Mouse (Mus musculus): Measurements from ENCODE around the gene B4galnt3.

Gene B4galnt3

DNA sequence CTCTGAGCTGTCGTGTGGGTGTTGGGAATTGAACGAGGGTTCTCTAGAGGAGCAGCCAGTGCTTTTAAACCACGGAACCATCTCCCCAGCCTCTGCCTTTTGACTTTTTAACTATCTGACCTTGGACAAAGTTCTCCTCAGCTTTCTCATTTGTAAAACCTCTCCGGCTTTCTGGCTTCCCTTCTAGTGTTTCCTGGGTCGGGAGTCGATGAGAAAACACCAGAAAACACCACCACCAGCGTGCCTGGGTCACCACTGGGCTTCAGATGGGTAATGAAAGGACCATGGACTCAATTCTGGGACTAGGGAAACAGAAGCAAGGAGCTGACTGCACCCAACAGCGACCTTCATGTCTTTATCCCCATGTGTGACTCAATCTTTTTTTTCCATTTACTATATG is 20.2 kb downstream of the B4galnt3 start:
- no peak for DNase-seq (ENCODE audit: low spot score)

DNA sequence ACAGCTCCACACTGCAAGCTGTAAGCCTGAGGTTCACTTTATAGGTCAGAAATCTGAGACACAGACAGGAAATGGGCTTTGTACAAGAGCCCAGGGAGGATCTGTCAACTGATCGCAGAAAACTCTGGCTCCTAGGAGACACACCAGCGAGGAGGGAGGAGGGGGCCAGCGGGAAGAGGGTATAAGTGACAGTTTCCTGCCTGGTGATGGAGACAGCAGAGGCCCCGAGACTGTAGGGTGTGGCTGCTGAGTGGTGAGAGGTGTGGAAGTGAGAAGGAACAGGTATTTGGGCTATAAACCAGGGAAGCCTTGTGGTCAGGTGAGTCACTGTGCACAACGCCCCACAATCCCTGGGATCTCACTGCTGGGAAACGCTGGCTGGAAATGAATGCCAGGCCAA is 30.2 kb downstream of the B4galnt3 start:
- no peak for DNase-seq (ENCODE audit: low spot score)

DNA sequence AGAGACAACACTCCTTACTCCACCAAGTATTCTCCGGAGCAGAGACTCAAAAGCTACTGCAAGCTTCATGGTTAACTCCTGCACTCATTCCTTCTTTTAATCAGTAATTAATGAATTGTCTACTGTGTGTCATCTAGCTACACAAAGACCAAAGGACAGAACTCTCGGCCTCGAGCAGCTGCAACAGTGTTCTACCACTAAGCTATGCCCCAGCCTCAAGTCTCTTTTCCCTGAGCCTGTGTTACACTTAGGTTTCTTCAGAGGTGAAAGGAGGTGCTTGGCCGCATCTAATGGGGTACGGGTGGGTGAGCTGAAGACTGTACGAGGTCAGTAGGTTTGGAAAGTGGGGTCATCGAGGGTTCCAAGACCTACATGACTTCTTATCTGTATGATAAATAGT is 30.8 kb downstream of the B4galnt3 start:
- DNase-seq (ENCODE audit: low spot score) = no peak

DNA sequence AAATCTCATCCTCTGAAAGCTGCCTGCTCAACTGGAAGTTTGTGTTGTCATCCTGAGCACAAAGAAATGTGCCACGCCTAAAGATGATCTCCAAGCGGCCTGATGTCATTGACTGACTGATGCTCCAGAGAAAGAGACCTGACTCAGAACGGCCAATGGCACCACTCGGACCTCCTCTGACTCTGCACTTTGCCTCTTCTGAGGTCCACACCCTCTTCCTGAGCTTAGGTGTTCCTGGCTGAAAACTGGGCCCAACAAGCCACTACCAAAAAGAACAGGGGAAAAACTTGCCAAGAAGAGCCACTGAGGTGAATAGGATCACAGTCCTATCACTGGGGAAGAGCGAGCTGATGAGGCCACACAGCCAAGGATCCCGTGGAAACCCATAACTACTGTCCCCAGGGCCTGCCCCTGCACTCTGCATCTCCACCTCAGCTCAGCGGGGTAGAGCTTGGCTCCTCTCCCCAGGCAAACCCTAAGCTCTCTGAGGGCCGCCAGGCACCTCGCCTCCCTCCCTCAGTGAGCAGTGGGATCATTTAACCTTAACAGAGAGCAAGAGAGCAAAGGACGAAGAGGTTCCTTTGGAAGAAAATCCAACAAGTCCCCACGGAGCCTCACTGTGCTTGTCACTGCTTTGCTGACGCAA is 31.4 kb downstream of the B4galnt3 start:
- DNase-seq (ENCODE audit: low spot score) = no peak

DNA sequence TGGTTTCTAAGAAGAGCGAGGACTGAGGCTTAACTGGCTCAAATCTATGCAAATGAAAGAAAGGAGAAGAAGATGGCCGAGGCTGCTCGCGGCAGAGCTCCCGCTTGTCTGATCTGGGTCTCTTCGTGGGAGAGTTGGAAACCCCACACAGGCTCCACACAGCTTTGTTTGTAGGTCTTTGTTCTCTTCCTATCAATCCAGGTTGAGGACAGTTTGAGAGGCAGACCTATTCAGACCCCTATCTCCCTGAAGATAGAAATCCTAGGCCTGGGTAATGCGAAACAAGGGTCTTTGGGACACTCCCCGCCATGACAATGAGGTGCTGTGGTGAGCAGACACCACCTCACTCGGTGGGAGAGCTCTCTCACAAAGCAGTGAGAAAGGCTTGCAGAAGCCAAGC is 34.9 kb downstream of the B4galnt3 start:
- DNase-seq (ENCODE audit: low spot score) = no peak

DNA sequence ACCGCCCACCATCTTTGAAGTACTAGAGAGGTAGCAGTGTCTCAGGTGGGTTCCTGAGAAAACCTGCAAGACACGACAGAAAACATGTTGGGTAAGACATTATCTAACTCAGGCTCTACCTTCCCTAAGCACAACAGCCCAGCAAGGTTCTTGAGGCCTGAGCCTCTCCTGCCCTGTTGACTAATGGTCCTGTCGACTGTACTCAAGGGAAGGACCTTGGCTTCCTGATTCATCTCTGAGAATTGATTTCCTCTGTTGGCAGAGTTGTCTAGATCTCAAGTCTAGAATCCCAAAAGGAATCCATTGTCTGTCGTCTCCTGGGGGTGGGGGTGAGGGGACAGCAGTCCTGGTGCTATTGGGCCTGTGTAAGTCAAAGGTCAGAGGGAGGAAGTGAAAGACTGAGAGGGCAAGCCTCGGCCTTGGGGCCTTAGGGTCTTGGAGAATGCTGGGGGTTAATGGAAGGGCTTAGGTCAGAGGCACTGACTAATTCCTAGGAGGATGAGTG is 37.9 kb downstream of the B4galnt3 start:
- no peak for DNase-seq (ENCODE audit: low spot score)

DNA sequence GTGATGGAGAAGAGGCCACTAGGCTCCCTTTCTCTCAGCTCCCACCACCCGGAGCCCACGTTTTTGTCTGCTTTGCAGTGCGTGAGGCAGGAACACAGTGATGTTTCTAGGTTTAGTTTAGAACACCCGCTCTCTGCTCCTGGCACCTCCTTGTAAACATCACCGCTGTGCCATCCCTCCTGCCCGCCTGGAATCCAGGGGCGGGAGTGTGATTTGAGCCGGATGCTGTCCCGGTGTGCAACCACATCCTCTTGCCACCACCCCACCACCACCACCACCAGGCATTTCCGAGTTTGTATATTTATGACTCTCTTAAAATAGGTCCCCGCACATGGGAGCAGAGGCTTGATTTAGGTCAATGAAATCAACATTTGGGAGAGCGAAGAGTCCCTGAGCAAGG is 38.7 kb downstream of the B4galnt3 start:
- DNase-seq (ENCODE audit: low spot score) = no peak

DNA sequence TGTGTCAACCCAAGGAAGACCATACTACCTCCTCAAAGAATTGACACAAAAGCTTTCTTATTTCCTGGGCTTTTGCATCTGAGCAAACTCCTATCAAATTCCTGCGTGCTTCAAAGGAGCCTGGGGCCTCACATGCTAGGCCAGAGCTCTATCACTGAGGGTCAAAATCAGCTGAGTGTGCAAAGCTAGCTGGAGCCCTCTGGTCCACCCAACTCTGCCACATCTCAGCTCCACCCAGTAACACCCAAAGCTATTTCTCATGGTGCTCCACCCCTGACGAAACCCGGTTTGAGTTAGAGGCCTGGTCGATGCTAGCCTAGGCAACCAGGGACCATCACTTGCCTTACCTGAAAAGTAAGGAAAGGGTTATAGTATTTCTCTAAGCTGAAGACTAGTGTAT is 39.2 kb downstream of the B4galnt3 start:
- DNase-seq (ENCODE audit: low spot score) = no peak

DNA sequence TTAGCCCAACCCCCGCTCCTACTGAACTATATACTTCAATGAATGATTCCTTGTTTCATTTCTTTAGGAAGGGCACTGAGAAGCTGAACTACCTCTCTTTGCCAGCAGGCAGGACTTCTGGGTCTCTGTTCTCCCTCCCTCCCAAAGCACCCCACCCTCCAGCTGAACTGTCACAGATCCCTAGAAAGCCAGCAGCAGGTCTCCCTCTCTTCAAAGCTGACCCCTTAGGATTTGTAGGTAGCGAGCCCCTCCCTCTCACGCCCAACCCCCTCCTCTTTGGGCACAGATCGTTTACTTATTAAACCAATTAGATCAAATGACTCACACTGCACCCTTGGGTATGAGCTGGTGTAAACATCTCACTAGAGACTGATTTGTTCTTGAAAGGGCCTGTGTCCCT is 39.7 kb downstream of the B4galnt3 start:
- DNase-seq (ENCODE audit: low spot score) = no peak

DNA sequence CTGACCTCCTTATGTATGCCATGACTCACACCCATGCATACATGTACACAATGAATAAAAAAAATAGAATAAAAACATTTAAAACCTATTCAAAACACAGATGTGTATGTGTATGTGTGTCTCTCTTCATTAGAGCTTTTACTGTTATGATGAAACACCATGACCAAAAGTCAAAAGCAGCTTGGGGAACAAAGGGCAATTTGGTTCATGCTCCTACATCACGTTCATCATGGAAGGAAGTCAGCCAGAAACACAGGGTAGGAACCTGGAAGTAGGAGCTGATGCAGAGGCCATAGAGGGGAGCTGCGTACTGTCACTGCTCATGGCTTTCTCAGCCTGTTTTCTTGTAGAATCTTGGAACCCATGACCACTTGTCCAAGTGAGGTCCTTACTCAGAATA is 41.6 kb downstream of the B4galnt3 start:
- DNase-seq (ENCODE audit: low spot score) = no peak

DNA sequence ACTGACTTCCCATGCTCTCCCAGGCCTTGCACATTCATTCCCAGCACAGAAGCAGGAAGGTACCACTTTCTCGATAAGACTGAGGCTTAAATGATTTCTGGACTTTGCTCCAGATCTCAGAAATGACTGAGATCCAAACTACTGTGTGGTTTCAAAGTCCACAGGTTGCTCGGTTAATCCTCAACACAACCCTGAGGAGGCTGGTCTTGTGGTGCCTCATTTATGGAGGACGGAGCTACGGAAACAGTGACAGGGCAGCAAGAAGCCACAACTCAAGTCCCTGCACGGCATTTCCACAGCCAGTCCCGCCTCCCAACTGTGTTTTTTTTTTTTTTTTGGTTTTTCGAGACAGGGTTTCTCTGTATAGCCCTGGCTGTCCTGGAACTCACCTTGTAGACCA is 43.3 kb downstream of the B4galnt3 start:
- DNase-seq (ENCODE audit: low spot score) = no peak

DNA sequence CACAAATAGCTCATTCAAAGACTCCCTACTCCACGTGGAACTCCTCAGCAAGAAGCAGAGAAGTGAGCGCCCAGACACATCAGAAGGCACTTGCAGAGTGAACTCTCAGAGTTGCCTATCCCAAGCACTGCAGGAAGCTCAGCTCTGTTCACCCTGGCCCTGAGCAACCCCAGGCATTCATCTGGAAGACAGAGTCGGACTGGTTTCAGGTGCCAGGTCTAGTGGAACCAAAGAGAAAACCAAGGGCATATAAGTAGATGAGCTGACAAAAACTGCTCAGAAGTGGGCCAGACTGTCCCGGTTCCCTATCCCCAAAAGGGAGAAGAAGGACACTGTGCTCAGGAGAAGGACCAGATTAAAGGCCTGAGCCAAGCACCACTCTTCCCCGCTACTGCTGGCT is 44.5 kb downstream of the B4galnt3 start:
- no peak for DNase-seq (ENCODE audit: low spot score)

DNA sequence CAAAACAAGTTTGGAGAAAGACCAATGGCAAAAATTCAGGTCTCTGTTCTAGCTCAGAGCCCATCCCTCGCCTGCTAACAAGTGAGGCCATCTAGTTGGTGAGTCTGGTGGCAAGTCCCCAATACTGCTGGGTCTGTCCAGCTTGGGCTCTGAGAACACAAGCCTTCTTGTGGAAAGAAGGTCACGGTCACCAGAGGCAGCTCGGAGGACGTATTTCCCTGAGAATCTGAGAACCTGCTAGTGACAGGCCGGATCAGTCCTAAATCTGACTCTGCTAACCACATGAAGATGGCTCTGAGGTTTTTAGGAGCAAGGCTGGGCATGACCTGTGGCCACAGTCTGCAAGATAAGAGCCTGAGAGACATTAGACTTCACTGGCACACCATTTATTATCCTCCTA is 47.7 kb downstream of the B4galnt3 start:
- no peak for DNase-seq (ENCODE audit: low spot score)

DNA sequence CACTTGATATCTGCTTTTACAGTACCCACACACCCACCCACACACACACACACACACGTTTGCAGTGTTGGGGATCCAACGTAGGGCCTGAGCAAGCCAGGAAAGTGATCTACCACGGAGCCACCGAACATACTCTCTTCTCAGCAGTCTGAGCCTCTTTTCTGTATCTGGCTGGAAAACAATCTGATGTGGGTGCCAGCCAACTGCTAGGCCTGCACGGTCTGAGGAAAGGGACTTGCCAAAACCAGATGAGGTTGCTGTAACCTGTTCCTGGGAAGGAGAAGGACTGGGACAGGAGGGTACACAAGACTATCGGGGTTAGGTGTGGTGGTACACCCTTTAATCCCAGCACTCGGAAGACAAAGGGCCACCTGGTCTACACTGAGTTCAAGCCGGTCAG is 51.1 kb downstream of the B4galnt3 start:
- no peak for DNase-seq (ENCODE audit: low spot score)

DNA sequence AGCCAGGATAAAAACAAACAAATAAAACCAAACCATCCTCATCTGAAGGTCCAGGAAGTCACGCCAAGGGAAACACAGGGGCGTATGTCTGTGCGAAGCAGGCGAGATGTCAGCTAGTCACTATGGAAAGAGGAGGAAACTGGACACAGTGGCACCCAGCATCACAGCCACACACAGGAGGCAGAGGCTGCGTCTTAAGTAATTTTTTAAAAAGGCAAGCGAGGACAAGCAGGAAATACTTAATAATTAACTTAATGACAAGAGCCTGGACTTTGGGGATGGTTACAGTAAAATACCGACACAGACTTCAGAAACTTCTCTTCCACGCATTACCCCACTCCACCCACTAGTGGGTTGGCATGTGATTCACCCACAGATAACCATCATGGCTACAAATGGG is 51.8 kb downstream of the B4galnt3 start:
- no peak for DNase-seq (ENCODE audit: low spot score)

DNA sequence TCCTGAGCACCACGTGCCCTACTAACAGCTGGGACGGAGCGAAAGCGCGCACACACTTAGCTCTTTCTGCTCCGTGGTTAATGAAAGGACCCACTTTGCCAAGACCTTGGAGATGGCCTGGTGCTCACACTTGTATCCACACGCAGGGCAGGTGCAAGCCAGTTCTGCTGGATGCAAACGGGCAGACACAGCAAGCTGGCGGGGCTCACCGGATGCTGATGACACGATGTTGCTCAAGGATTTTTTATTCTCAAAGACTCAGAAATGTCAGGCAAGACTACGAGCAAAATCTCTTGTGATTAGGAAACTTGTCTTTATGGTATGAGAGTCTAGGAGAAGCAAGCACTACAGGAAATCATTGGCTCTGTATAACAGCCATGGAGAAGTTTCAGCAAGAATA is 52.9 kb downstream of the B4galnt3 start:
- DNase-seq (ENCODE audit: low spot score) = no peak

DNA sequence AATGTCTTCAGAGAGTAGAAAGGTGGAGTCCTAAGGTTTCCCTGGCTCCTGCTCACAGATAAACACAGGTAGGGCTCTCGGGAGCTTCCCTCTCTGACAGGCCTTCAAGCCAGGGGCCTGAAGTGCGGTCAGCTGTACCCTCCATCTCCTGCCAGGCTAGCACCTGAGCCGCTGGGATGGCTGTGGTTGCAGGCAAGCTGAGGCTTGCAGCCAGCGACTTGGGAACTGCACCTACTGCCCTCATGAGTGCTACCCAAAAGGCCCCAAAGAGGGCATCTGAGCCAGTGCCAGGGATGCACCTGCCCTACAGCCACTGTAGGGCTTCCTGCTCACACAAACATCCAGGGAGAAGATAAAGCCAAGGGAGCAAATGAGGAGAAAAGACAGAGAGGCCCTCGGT is 53.9 kb downstream of the B4galnt3 start:
- DNase-seq (ENCODE audit: low spot score) = no peak

DNA sequence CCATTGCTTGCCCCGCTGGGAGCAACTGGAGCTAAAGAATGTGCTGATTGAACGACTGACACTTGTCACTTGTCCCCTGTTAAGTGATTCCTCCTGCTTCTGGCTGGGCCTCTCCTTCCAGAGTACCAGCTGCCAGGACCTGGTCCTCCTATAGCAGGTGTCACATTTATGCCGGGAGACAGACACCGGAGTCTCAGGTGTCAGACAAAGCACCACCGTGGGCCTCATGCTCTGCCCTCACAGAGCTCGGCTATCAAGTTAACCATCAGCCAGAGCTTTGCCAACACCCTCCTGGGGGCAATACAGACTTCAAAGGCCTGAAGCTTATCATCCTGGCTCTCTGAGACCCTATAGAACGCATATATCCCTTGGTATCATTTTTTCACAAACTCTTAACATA is 58.5 kb downstream of the B4galnt3 start:
- no peak for DNase-seq (ENCODE audit: low spot score)

DNA sequence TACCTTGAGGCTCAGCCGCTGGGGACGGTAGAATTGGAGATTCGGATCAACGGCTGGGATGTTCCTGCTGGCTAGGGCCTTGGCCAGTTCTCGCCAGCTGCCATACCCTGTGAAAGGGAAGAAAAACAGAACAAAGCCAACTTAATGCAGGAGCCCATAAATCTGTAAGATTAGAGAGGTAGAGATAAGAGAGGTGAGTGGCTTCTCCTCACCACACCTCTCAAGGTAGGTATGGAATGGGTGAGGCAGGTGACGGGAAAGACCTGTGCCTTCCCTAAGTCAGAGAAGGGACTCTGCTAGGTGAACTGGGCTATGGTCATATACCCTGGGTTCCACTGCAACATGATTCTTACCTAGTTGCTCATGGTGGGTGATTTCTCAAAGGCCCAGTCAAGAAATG is 61.5 kb downstream of the B4galnt3 start:
- no peak for DNase-seq (ENCODE audit: low spot score)

DNA sequence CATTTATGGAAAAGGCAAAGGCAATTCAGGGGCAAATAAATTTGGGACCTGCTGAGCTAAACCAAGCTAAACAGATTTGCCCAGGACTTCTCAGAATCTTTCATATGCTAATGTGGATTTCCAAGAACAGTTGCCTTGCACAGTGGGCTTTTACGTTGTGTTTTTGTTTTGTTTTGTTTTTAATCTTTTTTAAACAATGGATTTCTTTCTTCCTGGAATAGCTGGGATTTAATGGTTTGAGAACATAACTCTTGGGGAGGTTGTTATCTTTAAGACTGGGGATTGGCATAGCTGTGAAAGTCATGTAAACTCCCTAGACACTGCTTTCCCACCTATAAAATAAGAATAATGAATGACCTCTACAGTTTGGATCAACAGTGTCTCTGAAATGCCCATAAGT is 63.9 kb downstream of the B4galnt3 start:
- no peak for DNase-seq (ENCODE audit: low spot score)

DNA sequence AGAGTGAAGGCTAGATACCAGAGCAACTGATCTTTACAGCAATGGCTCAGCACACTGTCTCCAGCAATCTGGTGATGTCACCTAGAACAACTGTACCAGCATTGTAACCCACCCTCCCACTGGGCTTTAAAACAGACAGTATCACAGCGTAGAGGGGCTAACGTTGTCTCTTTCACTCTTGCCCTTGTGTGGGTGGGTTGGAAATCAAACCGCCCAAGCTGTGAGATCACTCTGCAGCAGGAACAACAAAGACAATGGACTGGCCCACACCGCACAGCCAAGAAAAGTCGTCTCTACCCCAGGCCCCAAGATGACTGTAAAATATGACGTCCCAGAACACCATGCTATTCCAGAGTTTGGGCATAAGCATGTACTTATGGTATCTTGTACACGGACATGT is 64.6 kb downstream of the B4galnt3 start:
- DNase-seq (ENCODE audit: low spot score) = no peak

DNA sequence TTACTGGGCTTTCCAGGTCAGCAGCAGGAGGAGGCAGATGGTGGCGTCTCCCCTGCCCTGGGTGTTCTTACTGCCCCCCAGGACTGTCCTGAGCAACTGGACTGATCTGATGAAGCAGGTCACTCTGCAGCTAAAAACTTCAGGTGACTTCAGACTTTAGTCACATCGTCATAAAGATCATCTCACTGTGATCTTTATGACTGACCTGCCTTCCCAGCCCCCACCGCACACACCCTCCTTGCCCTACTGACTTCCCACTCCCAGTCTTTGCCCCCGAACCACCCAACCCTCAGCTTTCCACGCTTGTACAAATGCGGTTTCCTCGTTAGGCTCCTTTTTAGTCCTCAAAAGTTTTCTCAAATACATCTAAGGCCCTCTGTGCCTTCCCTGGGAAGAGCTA is 67.3 kb downstream of the B4galnt3 start:
- DNase-seq (ENCODE audit: low spot score) = no peak

DNA sequence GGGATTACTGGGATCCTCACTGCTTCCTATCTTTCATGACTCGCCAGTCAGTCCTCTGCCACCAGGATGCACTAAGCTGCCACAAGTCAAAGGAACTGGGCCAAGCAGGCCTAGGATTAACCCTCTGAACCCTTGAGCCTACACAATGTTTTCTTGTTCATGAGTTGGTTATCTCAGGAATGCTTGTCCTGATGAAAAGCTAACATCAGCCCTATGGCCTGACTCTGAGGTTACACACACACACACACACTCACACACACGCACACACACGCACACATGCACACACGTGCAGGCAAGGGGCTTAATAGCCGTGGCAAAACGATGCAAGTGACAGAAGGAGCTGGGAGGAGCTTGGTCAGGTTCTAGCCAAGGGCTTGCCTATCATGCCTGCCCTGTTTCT is 69.0 kb downstream of the B4galnt3 start:
- DNase-seq (ENCODE audit: low spot score) = no peak

DNA sequence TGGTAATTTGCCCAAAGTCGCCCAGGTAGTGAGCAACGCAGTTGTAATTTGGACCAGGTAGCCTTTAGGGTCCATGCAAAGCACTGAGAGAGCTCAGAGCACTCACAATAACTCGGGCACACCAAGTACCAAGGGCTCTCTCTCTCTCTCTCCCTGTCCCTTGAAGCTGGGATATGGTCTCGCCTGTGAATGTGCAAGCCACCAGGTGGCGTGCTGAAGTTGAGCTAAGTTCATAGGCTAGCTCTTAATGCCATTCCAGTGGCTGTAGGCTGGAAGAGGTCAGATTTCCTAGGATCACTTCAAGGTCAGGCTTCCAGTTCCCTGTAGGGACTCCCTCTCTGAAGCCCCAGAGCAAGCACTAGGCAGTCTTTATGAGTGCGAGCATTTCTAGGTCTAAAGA is 71.7 kb downstream of the B4galnt3 start:
- no peak for DNase-seq (ENCODE audit: low spot score)

DNA sequence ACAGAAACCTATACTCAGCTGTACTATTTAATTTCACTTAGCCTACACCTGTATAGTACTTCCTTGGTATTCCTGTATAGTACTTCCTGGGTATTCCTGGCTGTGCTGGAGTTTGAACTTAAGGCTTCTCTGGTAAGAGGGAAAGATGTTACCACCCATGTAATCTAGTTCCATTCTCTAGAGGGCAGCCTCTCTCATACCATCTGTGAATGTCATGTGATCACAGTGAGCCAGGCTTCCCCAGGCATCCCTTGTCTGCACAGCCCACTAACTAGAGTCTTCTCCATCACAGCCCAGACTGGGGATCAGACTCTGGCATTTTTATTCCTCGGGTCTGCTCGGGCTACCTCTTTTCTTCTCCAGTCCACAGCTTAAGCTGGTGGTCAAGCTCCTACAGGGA is 75.1 kb downstream of the B4galnt3 start:
- DNase-seq (ENCODE audit: low spot score) = no peak

Measured in c-Kit-positive CD71-positive TER-119-positive erythroid progenitor cells, embryonic 14.5 days (primary cell).